In genomic region chr17:90062866-90063265, GRCm38 (mm10) we compare ENCODE assay signal across 13 mouse cellular contexts.
"Had no signal": no experiment of that assay in that cellular context is flagged by ENCODE, and none has a peak within 500 bp of the region (broad histone marks: within the 10 kb centered on the region; RNA-seq: fewer than 3 reads in every experiment).

No protein-coding gene starts in this region.

- H3K4me2 ChIP-seq: limb, embryonic 13.5 days; midbrain, embryonic 11.5 days; midbrain, embryonic 15.5 days; neural tube, embryonic 12.5 days had no signal

- H3K9ac ChIP-seq: limb, embryonic 13.5 days; liver, embryonic 14.5 days; midbrain, embryonic 15.5 days; neural tube, embryonic 12.5 days had no signal

- H3K36me3 ChIP-seq: limb, embryonic 13.5 days; midbrain, embryonic 15.5 days; neural tube, embryonic 12.5 days had no signal

- H3K27ac ChIP-seq: limb, embryonic 13.5 days; liver, embryonic 14.5 days; midbrain, embryonic 15.5 days; neural tube, embryonic 12.5 days; stomach, postnatal 0 days had no signal

- DNase-seq: layer of hippocampus, adult 9-11 months; left cerebral cortex, postnatal 4 days; lung, adult 18-20 months; lung, postnatal 4 days; thymus, postnatal 4 days had no signal

- H3K4me3 ChIP-seq: limb, embryonic 13.5 days; midbrain, embryonic 15.5 days; neural tube, embryonic 12.5 days had no signal

- H3K4me1 ChIP-seq: limb, embryonic 13.5 days had no signal

- H3K27me3 ChIP-seq: midbrain, embryonic 15.5 days; neural tube, embryonic 12.5 days had no signal

- H3K9me3 ChIP-seq: limb, embryonic 13.5 days; midbrain, embryonic 15.5 days; neural tube, embryonic 12.5 days had no signal

- ATAC-seq: intestine, embryonic 16.5 days; lung, postnatal 0 days; midbrain, embryonic 15.5 days had no signal
